Mouse (Mus musculus): ENCODE results near the gene Nkx6-1. TPM values are rescaled to one million over a fixed set of nuclear protein-coding genes. Genes with fewer than 3 reads are reported as not detected.

Nkx6-1 gene
- polyA plus RNA-seq, 1 experiment from 2014 or later, result 3.8 TPM

DNA sequence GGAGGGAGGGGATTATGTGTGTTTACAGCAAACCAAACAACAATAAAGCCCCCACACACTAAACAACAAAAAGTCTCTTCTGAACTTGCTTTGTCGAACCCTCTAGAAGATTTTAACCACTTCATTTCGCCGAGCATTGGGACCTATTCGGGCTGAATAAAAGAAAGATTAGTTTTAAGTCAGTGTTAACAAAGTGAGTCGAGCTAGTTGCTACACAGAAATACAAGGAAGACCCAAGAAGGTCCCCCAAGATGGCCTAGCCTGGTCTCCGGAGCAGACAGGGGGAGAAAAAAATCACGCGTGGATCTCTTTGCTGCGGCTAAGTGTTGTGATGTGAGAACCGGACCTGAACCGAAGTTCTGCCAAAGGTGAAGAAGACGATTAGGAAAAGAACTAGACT is 3.7 kb upstream of the Nkx6-1 start:
- no peak for ATAC-seq
- H3K9ac ChIP-seq (ENCODE audit: low read depth, low read length), result no peak overlapping the region
- H3K4me2 ChIP-seq (ENCODE audit: low read length), result no peak overlapping the region; the same call in 1 of the 2 replicates
- H3K27ac ChIP-seq (ENCODE audit: low read depth, low read length), result no peak overlapping the region
- no peaks in the 10 kb centered on the region for H3K36me3 ChIP-seq (ENCODE audit: control insufficient read depth, insufficient read depth, low read length)
- H3K27me3 ChIP-seq (replicated peaks; ENCODE audit: control insufficient read depth, insufficient read depth, low read length), result peaks cover 37% of the 10 kb centered on the region
- H3K4me3 ChIP-seq (ENCODE audit: low read length), result no peak overlapping the region
- 4% methylated on average over 12 of the region's 12 CpGs for WGBS
- peaks cover 8% of the 10 kb centered on the region for H3K4me1 ChIP-seq (ENCODE audit: control insufficient read depth, insufficient read depth, low read depth, low read length)
- no peaks in the 10 kb centered on the region; the same call in 1 of the 2 replicates for H3K9me3 ChIP-seq (ENCODE audit: control insufficient read depth, low read length)

DNA sequence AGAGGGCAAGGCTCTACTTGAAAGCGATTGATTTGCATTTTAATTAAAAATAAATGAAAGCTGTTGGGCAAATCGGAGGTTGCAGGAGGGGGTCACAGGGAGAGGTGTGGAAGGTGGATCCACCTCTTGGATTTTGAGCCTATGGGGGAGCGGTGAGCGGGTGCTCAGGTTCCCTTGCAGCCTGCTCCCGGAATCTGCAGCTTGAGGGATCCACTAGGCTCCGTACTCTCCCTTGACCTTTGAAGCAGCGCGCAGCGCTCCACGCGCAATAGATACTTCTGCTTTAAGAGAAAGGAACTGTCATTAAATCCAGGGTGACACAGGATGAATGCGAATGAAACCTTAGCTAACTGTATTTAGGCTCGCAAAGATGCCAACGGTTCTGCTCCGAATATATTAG is 3.2 kb upstream of the Nkx6-1 start:
- no peak overlapping the region; the same call in 1 of the 2 replicates for H3K4me2 ChIP-seq (ENCODE audit: low read length)
- H3K36me3 ChIP-seq (ENCODE audit: control insufficient read depth, insufficient read depth, low read length), result no peaks in the 10 kb centered on the region
- no peak overlapping the region for H3K4me3 ChIP-seq (ENCODE audit: low read length)
- no peaks in the 10 kb centered on the region; the same call in 1 of the 2 replicates for H3K9me3 ChIP-seq (ENCODE audit: control insufficient read depth, low read length)
- H3K9ac ChIP-seq (ENCODE audit: low read depth, low read length), result no peak overlapping the region
- H3K27ac ChIP-seq (ENCODE audit: low read depth, low read length), result no peak overlapping the region
- 4% methylated on average over 15 of the region's 15 CpGs for WGBS
- ATAC-seq, result no peak
- peaks cover 40% of the 10 kb centered on the region for H3K27me3 ChIP-seq (replicated peaks; ENCODE audit: control insufficient read depth, insufficient read depth, low read length)
- peaks cover 9% of the 10 kb centered on the region for H3K4me1 ChIP-seq (ENCODE audit: control insufficient read depth, insufficient read depth, low read depth, low read length)

DNA sequence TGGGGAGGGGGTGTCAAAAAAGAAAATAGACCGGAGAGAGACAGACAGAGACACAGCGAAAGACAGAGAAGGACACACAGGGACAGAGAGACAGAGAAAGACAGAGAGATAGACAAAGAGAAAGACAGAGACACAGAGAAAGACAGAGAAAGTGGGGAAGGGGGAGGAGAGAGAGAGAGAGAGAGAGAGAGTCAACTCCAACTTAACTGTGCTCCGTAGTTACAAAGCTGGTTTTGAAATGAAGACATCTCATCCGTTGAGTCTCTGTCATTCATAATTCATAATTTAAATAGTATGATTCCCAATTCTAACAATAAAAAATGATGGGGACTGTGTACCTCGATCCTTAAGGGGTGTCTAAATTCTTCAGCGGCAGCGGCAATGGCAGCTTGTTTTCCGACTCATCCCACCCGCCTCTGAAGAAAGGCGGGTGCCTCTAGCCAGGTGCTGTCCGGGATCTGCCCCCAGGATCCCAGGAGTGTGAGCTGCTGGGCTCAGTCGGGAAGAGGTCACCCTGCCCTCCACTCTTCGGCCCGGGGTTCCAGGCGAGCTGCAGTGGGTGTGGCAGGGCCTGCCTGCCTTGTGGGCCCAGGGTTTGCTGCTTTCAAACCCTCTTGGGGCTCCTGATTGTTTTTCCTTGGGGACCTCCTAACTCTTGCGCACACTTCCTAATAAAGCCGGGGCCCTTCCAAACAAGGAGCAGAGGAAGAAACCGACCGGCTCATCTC is 2.6 kb upstream of the Nkx6-1 start:
- H3K4me1 ChIP-seq (ENCODE audit: control insufficient read depth, insufficient read depth, low read depth, low read length), result peaks cover 9% of the 10 kb centered on the region
- no peak overlapping the region for H3K9ac ChIP-seq (ENCODE audit: low read depth, low read length)
- ATAC-seq, result no peak
- peak overlapping the region; percentile 1; the same call in 1 of the 2 replicates for H3K4me2 ChIP-seq (ENCODE audit: low read length)
- H3K36me3 ChIP-seq (ENCODE audit: control insufficient read depth, insufficient read depth, low read length), result no peaks in the 10 kb centered on the region
- 1% methylated on average over 19 of the region's 19 CpGs for WGBS
- no peak overlapping the region for H3K27ac ChIP-seq (ENCODE audit: low read depth, low read length)
- no peak overlapping the region for H3K4me3 ChIP-seq (ENCODE audit: low read length)
- peaks cover 44% of the 10 kb centered on the region for H3K27me3 ChIP-seq (replicated peaks; ENCODE audit: control insufficient read depth, insufficient read depth, low read length)
- H3K9me3 ChIP-seq (ENCODE audit: control insufficient read depth, low read length), result no peaks in the 10 kb centered on the region; the same call in 1 of the 2 replicates

DNA sequence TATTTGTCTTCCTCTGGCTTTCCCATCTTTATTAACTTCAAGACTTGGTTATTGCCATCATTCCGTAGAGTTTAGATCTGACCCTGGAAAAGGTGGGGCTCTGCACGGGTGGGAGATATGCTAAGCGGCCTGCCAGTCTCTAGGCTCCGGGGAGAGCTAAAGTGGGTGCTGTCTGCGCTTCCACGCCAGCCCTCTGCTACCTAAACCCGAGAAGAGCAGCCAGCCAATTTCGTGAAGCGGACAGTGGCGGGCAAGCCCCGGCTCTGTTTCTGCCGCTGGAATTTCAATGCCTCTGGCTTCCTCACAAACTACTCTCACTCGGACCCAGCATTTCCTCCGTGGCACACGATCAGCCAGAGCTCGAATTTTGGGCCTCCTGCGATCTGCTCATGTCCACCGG is 1.9 kb upstream of the Nkx6-1 start:
- Histone ChIP-seq H3K4me1 (ENCODE audit: control insufficient read depth, insufficient read depth, low read depth, low read length) (peaks cover 9% of the 10 kb centered on the region), H3K9me3 (ENCODE audit: control insufficient read depth, low read length) (no peaks in the 10 kb centered on the region; the same call in 1 of the 2 replicates), H3K27me3 (replicated peaks; ENCODE audit: control insufficient read depth, insufficient read depth, low read length) (peaks cover 46% of the 10 kb centered on the region), H3K4me3 (ENCODE audit: low read length) (no peak overlapping the region), H3K27ac (ENCODE audit: low read depth, low read length) (no peak overlapping the region), H3K9ac (ENCODE audit: low read depth, low read length) (no peak overlapping the region), H3K36me3 (ENCODE audit: control insufficient read depth, insufficient read depth, low read length) (no peaks in the 10 kb centered on the region), H3K4me2 (ENCODE audit: low read length) (no peak overlapping the region)
- ATAC-seq, result no peak
- WGBS, result 1% methylated on average over 18 of the region's 18 CpGs

DNA sequence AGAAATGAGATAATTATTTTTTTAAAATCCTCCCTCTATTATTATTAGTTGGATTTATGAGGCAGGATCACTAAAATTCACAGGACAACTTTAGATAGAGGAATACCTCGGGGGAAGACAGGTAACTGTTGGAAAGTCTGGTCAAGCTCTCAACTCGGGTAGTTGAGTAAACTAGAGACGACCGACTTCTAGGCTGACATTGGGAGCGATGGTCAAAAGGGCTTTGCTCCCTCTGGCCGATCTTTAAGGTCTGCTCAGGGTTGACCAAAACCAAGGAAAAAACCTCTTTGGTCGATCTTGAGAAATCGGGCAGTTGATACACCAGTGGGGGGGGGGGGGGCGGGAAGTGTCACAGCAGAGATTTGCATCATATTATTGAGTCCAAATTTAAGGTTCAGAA is 1.3 kb upstream of the Nkx6-1 start:
- Histone ChIP-seq H3K9ac (ENCODE audit: low read depth, low read length) (no peak overlapping the region), H3K27ac (ENCODE audit: low read depth, low read length) (no peak overlapping the region), H3K4me3 (ENCODE audit: low read length) (no peak overlapping the region), H3K9me3 (ENCODE audit: control insufficient read depth, low read length) (no peaks in the 10 kb centered on the region; the same call in 1 of the 2 replicates), H3K27me3 (replicated peaks; ENCODE audit: control insufficient read depth, insufficient read depth, low read length) (peaks cover 44% of the 10 kb centered on the region), H3K4me1 (ENCODE audit: control insufficient read depth, insufficient read depth, low read depth, low read length) (peaks cover 9% of the 10 kb centered on the region), H3K36me3 (ENCODE audit: control insufficient read depth, insufficient read depth, low read length) (no peaks in the 10 kb centered on the region), H3K4me2 (ENCODE audit: low read length) (no peak overlapping the region)
- WGBS, result 8% methylated on average over 9 of the region's 9 CpGs
- ATAC-seq, result no peak

DNA sequence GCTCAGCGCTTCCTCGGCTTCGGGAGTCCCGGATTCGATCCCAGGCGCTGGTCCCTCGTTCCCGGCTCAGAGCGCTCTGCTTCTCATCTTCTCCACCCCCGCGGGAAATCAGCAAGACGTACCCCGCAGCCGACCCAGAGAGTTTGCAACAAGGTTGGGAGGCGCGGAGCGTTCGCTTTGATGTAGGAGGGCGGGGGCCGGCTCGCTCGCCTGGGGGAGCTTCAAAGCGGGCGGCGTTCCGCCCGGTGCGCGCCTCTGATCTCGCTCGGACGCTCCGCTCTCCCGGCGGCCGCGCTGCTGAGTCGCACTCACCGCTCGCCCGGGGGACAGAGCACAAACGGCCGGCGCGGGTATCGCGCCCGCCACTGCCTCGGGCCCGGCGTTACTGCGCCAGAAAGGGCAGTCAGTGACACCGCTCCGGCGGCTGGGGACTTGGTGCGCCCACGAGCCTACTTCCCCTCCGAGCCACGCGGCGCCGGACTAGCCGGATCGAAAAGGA is 324 bp downstream of the Nkx6-1 start:
- ATAC-seq, result no peak

DNA sequence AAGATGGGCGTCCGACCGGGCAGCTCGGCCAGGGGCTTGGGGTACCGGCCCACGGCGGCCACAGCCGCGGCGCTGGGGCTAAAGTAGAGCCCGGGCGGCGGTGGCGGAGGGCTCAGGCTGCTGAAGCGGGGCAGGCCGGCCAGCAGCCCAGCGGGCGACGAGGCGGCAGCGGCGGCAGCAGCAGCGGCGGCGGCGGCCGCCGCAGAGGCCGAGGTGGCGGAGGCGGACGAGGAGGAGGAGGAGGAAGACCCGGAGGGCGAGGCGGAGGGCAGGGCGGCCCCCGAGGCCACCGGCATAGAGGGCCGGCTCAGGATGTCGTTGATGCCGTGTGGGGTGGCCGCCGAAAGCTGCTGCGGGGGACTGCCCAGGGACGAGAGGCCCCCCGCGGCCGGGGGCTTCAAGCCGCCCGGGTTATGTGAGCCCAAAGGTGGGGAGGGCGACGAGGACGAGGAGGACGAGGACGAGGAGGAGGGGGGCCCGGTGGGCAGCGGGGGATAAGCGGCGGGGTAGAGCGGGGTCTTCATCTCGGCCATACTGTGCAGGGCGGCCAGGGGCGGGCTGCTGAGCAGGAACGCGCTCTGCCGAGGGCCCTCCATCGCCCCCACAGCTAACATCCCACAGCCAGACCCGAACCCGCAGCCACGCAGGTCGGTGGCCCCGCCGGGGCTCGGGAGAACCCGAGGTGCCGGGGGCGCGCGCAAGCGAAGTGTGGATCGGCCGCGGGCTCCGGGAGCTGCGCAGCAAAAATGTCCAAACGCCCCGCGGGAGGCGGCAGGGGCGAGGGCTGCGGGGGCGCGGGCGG is 974 bp downstream of the Nkx6-1 start:
- under 1% methylated on average over 63 of the region's 94 CpGs for WGBS
- H3K27ac ChIP-seq (ENCODE audit: low read depth, low read length), result peak overlapping the region; percentile 32; the same call in 1 of the 2 replicates

More for the DNA sequence above, 324 bp downstream of the Nkx6-1 start:
- Histone ChIP-seq H3K27ac (ENCODE audit: low read depth, low read length) (peak overlapping the region; percentile 59), H3K27me3 (replicated peaks; ENCODE audit: control insufficient read depth, insufficient read depth, low read length) (peaks cover 35% of the 10 kb centered on the region), H3K4me3 (ENCODE audit: low read length) (peak overlapping the region; percentile 39), H3K36me3 (ENCODE audit: control insufficient read depth, insufficient read depth, low read length) (no peaks in the 10 kb centered on the region), H3K9ac (ENCODE audit: low read depth, low read length) (peak overlapping the region; percentile 57), H3K9me3 (ENCODE audit: control insufficient read depth, low read length) (no peaks in the 10 kb centered on the region; the same call in 1 of the 2 replicates), H3K4me2 (ENCODE audit: low read length) (peak overlapping the region; percentile 51), H3K4me1 (ENCODE audit: control insufficient read depth, insufficient read depth, low read depth, low read length) (peaks cover 9% of the 10 kb centered on the region)
- WGBS, result under 1% methylated on average over 61 of the region's 64 CpGs

DNA sequence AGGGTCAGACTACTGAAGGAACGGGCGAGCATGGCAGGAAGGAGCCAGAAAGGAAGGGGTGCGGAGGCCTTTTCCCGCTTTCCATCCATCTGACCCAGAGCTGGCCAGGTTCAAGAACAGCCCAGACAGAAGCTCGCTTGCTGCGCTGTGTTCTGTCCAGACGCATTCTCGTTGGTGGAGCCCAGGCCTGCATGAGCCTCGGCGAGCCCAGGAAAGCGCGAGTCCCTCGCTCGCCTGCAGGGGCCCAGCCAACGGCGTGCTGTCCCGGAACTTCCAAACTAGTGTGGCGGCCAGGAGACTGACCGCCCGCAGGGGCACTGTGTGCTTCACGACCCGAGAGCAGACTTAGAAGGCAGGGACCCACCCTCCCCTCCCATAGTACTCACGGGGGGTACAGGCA is 1.6 kb downstream of the Nkx6-1 start:
- no peak for ATAC-seq
- no peaks in the 10 kb centered on the region for H3K36me3 ChIP-seq (ENCODE audit: control insufficient read depth, insufficient read depth, low read length)
- under 1% methylated on average over 23 of the region's 23 CpGs for WGBS
- peak overlapping the region; percentile 39 for H3K4me3 ChIP-seq (ENCODE audit: low read length)
- H3K9me3 ChIP-seq (ENCODE audit: control insufficient read depth, low read length), result no peaks in the 10 kb centered on the region; the same call in 1 of the 2 replicates
- peak overlapping the region; percentile 57 for H3K9ac ChIP-seq (ENCODE audit: low read depth, low read length)
- peaks cover 25% of the 10 kb centered on the region for H3K27me3 ChIP-seq (replicated peaks; ENCODE audit: control insufficient read depth, insufficient read depth, low read length)
- H3K4me2 ChIP-seq (ENCODE audit: low read length), result peak overlapping the region; percentile 51
- no peak overlapping the region for H3K27ac ChIP-seq (ENCODE audit: low read depth, low read length)
- H3K4me1 ChIP-seq (ENCODE audit: control insufficient read depth, insufficient read depth, low read depth, low read length), result peaks cover 9% of the 10 kb centered on the region

More for the DNA sequence above, 974 bp downstream of the Nkx6-1 start:
- H3K4me3 ChIP-seq (ENCODE audit: low read length), result peak overlapping the region; percentile 39
- H3K36me3 ChIP-seq (ENCODE audit: control insufficient read depth, insufficient read depth, low read length), result no peaks in the 10 kb centered on the region
- H3K27me3 ChIP-seq (replicated peaks; ENCODE audit: control insufficient read depth, insufficient read depth, low read length), result peaks cover 28% of the 10 kb centered on the region
- no peak for ATAC-seq
- H3K9me3 ChIP-seq (ENCODE audit: control insufficient read depth, low read length), result no peaks in the 10 kb centered on the region; the same call in 1 of the 2 replicates
- peak overlapping the region; percentile 51 for H3K4me2 ChIP-seq (ENCODE audit: low read length)
- H3K9ac ChIP-seq (ENCODE audit: low read depth, low read length), result peak overlapping the region; percentile 57
- peaks cover 9% of the 10 kb centered on the region for H3K4me1 ChIP-seq (ENCODE audit: control insufficient read depth, insufficient read depth, low read depth, low read length)

DNA sequence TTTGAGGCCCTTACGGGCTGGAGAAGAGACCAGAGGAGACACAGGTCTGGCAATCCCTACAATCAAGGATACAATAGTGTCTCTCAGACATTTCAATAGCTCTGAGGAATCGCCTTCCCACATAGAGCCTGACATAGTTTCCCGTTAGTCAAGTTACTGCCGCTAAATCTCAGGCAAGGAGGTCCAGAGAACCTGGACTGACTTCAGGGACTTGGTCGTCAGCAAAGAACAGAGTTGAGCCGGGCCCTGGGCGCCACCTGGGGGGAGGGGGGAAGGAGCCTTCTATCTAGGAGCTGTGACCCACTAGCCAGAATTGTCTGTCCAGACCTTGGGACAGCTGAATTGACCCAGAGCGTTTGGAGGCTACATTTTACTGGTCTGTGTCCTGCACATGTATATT is 2.3 kb downstream of the Nkx6-1 start:
- peaks cover 24% of the 10 kb centered on the region for H3K27me3 ChIP-seq (replicated peaks; ENCODE audit: control insufficient read depth, insufficient read depth, low read length)
- peaks cover 9% of the 10 kb centered on the region for H3K4me1 ChIP-seq (ENCODE audit: control insufficient read depth, insufficient read depth, low read depth, low read length)
- WGBS, result under 1% methylated on average over 8 of the region's 8 CpGs
- H3K36me3 ChIP-seq (ENCODE audit: control insufficient read depth, insufficient read depth, low read length), result no peaks in the 10 kb centered on the region
- H3K4me3 ChIP-seq (ENCODE audit: low read length), result peak overlapping the region; percentile 39
- H3K4me2 ChIP-seq (ENCODE audit: low read length), result no peak overlapping the region; the same call in 1 of the 2 replicates
- no peak overlapping the region for H3K27ac ChIP-seq (ENCODE audit: low read depth, low read length)
- no peak for ATAC-seq
- H3K9ac ChIP-seq (ENCODE audit: low read depth, low read length), result no peak overlapping the region
- no peaks in the 10 kb centered on the region; the same call in 1 of the 2 replicates for H3K9me3 ChIP-seq (ENCODE audit: control insufficient read depth, low read length)

Measured in hindbrain, embryonic 16.5 days (tissue).